Mouse (Mus musculus) cerebellum, adult (tissue): Measurements from ENCODE around the gene Reep6.

ENCODE experiments used
- ATAC-seq: cut with Nextera tagmentation; 2 replicates; pipeline ENCODE4 v1.9.2; 2017; ENCODE audit warnings: mild to moderate bottlenecking, moderate library complexity, mixed read lengths; ENCODE audit not compliant: insufficient number of reproducible peaks, low FRiP score, low TSS enrichment

Reep6 gene

DNA sequence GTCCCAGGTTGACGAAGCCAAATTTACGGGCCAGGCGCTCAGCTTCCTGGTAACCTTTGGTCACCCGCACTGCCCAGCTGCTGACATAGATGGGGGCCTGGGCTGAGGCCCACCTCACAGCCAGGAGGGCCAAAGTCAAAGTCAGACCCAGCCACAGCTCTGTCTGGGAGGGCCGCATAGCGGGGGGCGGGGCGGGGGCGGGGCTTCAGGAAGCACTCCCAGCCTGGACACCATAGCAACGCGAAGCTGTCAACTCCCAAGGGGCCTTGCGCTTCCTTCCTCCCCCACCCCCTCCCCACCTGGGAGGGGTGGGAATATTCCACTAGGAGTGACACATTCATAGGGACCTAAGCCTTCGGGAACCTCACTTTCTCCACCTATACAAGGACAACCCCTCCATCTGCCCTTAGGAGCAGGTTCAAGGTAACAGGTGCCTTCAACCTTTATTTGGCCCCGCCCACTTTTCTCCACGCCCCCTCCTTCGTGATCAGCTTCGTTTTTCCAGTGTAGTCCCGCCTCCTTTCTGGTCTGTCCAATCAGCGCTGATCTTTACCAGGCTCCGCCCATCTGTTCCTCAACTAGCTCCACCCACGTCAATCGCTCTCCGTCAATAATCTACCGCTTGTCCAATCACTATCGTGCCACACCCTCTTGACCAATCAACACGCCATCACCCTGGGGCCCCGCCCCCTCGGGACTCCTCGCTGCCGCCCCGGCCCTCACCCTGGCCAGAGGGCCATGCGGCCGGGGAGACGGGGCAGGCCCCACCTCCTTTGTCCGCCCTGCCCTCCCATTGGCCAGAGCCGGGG is at the start of gene Reep6, which contains the start of gene Pcsk4:
Reep6 (plus strand) TSS at position 681 of the 809 bp plus-strand sequence.
Pcsk4 (minus strand) TSS at position 226 of the 809 bp plus-strand sequence.
- peak; percentile 75 for ATAC-seq

DNA sequence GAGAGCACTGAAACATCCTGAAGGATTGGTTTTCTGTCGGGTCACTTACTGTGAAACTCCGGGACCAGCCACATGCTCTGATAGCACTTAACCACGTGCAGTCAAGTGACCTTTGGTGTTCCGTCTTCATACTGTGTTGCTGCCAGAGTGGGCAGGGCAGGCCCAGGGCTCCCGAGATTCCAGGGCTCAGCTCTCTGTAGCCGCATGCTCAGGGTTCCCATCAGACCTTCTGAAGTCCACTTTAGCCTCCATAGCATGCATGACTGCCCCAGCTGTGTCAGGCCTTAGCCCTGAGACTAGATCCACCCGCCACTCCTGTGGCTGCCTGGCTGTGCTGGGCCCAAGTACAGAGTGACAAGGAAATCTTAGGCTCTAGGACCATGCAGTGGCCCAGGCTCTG is 48.4 kb upstream of the Reep6 start:
- ATAC-seq = no peak

DNA sequence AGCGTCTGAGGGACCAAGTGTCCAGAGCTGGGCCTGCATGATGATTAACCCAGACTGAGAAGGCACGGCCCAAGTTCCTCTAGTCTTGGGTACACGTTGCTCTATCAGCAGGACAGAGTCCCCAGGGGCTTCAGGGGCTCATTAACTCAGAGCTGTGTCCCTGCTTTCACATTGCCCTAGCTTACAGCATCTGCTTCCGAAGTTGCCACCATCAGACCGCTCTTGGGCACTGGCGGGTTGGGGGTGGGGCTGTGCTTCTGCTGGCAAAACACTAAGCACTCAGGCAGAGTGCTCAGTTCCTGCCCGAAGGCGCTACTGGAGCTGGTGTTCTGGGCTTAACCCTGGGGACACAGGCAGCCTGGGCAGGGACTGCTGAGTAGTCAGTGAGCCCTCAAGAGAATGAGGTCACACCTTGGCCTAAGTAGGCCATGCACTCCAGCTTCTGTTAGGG is 47.8 kb upstream of the Reep6 start:
- ATAC-seq = 0 out of 2 replicates have a peak, but pooled peaks have one; percentile 29

GRCm38 (mm10) chr10:80282481-80283441 is 47.0 kb upstream of the Reep6 start:
- ATAC-seq = no peak

DNA sequence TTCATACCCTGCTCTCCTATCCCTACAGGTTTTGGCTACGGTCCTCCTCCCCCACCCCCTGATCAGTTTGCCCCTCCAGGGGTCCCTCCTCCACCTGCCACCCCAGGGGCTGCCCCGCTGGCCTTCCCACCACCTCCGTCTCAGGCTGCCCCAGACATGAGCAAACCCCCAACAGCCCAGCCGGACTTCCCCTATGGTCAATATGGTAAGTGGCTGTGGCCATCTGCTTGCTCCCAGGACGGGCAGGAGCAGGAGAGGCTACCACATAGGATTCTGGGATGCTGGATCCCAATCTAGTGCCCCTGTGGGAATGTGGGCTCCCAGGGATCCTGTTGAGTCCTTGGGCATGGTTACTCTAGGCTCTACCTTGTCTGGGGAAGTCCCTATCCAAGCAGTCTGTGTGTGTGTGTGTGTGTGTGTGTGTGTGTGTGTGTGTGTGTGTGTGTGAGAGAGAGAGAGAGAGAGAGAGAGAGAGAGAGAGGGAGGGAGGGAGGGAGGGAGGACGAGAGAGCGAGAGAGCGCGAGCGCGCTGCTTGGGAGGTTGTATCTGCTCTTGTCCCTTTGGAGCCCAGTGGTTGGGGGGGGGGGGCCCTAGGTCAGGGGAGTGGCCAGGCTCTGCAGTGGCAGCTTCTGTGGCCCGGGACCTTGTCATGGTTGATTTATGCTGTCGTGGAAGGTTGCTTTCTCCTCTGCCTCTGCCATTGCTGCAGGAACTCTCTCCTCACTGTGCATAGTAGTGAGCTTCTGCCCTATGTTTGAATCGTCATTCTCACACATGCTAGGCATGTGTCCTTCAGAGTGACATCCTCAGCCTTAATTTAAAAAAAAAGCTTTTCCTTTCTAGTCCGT is 44.3 kb upstream of the Reep6 start:
- ATAC-seq = no peak

DNA sequence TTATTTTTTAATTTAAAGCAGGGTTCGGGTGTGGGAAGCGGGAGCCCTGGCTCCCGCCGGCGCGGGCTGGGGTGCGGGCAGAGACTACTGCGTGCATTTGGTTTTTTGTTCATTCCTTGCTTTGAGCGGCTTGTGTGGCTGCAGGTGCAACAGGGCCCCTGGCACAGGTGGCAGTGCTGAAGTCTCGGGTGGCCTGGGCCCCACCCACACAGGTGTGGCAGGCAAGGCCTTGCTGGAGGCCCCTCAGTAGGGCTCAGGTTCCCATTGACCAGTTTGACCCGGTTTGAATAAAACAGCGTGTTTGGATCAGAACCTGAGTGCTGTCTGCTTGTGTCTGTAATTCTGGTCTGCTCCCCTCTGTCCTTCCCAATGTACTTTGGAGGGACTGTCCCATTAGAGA is 41.7 kb upstream of the Reep6 start:
- ATAC-seq = no peak

- ATAC-seq = no peak
Observed at GRCm38 (mm10) chr10:80288657-80289056, 41.1 kb upstream of the Reep6 start.

- ATAC-seq = peak; percentile 62; the same call in 1 of the 2 replicates
Observed at GRCm38 (mm10) chr10:80292251-80293146, 37.3 kb upstream of the Reep6 start, which contains the start of gene Rps15. Rps15 (plus strand) TSS chr10:80292453.

- no peak for ATAC-seq
Observed at GRCm38 (mm10) chr10:80293325-80293724, 36.4 kb upstream of the Reep6 start.

DNA sequence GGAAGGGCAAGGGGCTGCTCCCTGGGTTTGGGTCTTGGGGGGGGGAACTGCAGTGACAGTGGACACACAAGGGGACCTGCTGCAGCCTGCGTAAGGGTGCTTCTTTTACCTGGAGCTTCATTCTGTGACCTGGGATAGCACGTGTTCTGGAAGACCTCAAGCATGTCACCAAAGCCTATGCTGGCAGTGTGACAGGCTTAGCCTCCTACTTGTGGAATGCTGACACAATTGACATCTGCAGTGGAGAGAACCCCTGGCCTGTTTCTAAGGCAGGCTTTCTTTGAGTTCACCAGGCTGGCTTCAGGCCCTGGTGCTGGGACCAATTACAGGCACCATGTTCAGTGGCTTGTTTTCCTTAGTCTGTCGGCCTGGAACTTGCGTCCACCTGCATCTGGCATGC is 35.4 kb upstream of the Reep6 start:
- no peak for ATAC-seq

DNA sequence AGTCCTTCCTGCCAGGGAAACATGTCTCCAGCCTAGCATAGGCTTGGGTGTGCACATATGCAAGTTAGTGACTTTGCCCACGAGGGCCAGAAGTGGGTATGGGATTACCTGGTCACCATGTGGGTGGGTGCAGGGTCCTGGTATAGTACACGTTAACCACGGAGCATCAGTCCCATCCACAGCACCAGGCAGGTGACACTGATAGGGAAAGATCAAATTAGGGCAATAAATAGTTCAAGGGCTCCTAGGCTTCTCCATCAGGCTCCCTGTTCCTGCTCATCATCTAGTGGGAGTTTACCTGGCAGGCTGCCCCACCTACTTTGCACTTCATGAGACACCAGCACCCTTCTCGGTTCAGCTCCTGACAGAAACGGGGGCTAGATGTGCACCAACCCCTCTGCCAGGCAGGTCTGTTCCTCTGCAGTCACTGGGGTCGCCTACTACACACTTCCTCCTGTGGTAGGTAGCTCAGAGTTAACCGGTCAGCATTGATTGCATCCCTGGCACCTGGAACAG is 34.9 kb upstream of the Reep6 start:
- ATAC-seq = no peak

GRCm38 (mm10) chr10:80295618-80296425 is 33.9 kb upstream of the Reep6 start, which contains the start of gene Apc2:
Apc2 (plus strand) TSS chr10:80295977.
- peak; percentile 14; the same call in 1 of the 2 replicates for ATAC-seq

- no peak for ATAC-seq
Observed at GRCm38 (mm10) chr10:80296824-80297223, 32.9 kb upstream of the Reep6 start.

DNA sequence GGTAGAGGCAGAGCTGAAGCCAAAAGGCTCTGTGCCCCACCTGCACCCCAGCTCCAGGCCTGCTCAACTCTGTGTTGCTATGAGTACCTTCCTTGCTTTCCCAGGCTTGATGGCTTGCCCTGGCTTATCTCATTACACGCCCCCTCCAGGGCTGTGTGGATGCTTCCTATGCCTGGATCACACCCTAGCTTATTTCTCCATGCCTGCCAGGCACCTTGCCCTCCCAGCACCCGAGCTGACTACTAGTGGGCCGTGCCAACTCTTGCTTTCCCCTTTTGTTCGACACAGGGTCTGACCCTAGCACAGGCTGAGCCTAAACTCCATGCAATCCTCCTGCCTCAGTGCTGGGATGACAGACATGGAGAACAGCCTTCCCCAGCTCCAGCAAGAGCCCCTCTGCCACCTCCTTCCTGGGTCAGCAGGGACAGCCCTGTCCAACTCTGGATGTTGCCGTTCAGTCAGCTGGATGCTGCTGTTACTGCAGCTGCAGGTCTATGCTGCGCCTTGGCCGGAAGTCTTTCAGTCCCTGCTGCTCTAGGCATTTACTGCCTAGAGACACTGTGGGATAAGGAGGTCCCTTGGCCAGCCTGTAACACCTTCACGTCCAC is 32.1 kb upstream of the Reep6 start:
- ATAC-seq = no peak

- ATAC-seq = peak; percentile 83
Observed at GRCm38 (mm10) chr10:80298571-80299281, 31.0 kb upstream of the Reep6 start.

GRCm38 (mm10) chr10:80299301-80299700 is 30.5 kb upstream of the Reep6 start:
- no peak for ATAC-seq

GRCm38 (mm10) chr10:80299824-80300223 is 29.9 kb upstream of the Reep6 start:
- ATAC-seq = no peak
